In genomic region chr12:85647346-85647745, GRCm38 (mm10) we compare ENCODE assay signal across 8 mouse cellular contexts. TPM values are rescaled to one million over a fixed set of nuclear protein-coding genes. Genes with fewer than 3 reads are reported as not detected.
DNase-seq lines count a peak whose midpoint lies in the region; ATAC-seq and TF ChIP-seq lines count a peak whose summit lies in the region.

No protein-coding gene starts in this region.

- WGBS in liver, embryonic 14.5 days (ENCODE audit: insufficient replicate concordance): 23% methylated on average over 10 of the region's 10 CpGs
- WGBS in liver, embryonic 11.5 days: 32% methylated on average over 10 of the region's 10 CpGs

- H3K4me1 ChIP-seq in liver, embryonic 14.5 days (replicated peaks; ENCODE audit: control insufficient read depth in 2 of 2, insufficient read depth in 2 of 2, low read length in 1 of 2): 0 out of 4 replicates have a peak, but pooled peaks cover 0 to 3% of the 10 kb centered on the region in 2 experiments
- H3K4me1 ChIP-seq in liver, embryonic 11.5 days (replicated peaks; ENCODE audit: control insufficient read depth, insufficient read depth, low read length): no peaks in the 10 kb centered on the region

- no peak overlapping the region for H3K4me2 ChIP-seq in liver, embryonic 14.5 days (ENCODE audit: low read depth)
- no peak overlapping the region for H3K4me2 ChIP-seq in liver, embryonic 11.5 days

- H3K27me3 ChIP-seq in liver, embryonic 14.5 days (ENCODE audit: control insufficient read depth, insufficient read depth, low read length): no peaks in the 10 kb centered on the region
- no peaks in the 10 kb centered on the region for H3K27me3 ChIP-seq in liver, embryonic 11.5 days (replicated peaks; ENCODE audit: control insufficient read depth, insufficient read depth, low read length)
- no peaks in the 10 kb centered on the region for H3K27me3 ChIP-seq in splenic B cell, adult 2 months (ENCODE audit: control insufficient read depth, insufficient read depth, low read length, poor library complexity, severe bottlenecking)

- TF ChIP-seq CTCF in liver, embryonic 14.5 days (IDR thresholded peaks at IDR 0.05; ENCODE audit: low read depth): peak; percentile 53

- DNase-seq in adrenal gland, postnatal 10 days: peak; percentile 49
- DNase-seq in adrenal gland, adult 8-10 months: no peak
- no peak for DNase-seq in liver, embryonic 14.5 days (ENCODE audit: low read depth in 3 of 3, low spot score in 3 of 3)
- no peak for DNase-seq in liver, embryonic 11.5 days (ENCODE audit: low spot score)
- peak; percentile 18 for DNase-seq in kidney, adult 9 months
- peak; percentile 27 for DNase-seq in splenic B cell, adult 2 months (ENCODE audit: low read depth, low spot score)
- no peak for DNase-seq in layer of hippocampus, adult 9-11 months

- no peak overlapping the region for H3K9ac ChIP-seq in liver, embryonic 14.5 days (replicated peaks)
- H3K9ac ChIP-seq in liver, embryonic 11.5 days (ENCODE audit: low read depth, low read length): no peak overlapping the region

- no peaks in the 10 kb centered on the region for H3K9me3 ChIP-seq in liver, embryonic 14.5 days (ENCODE audit: control insufficient read depth, low read length)
- H3K9me3 ChIP-seq in liver, embryonic 11.5 days (ENCODE audit: control insufficient read depth, low read length): no peaks in the 10 kb centered on the region

- ATAC-seq in liver, embryonic 14.5 days (ENCODE audit: insufficient read depth): no peak
- no peak for ATAC-seq in liver, embryonic 11.5 days (replicated peaks; ENCODE audit: low FRiP score)
- no peak for ATAC-seq in erythroid progenitor cell, adult 5-6 weeks (replicated peaks; ENCODE audit: low FRiP score, poor library complexity, severe bottlenecking)

- H3K27ac ChIP-seq in liver, embryonic 14.5 days: no peak overlapping the region
- no peak overlapping the region for H3K27ac ChIP-seq in liver, embryonic 11.5 days (ENCODE audit: low read depth, low read length)

- H3K4me3 ChIP-seq in liver, embryonic 14.5 days (ENCODE audit: insufficient read depth in 1 of 2, low read depth in 2 of 2, low read length in 2 of 2): no peak overlapping the region
- H3K4me3 ChIP-seq in liver, embryonic 11.5 days (ENCODE audit: low read depth, low read length): no peak overlapping the region

- no peaks in the 10 kb centered on the region for H3K36me3 ChIP-seq in liver, embryonic 14.5 days (replicated peaks; ENCODE audit: control insufficient read depth, insufficient read depth, low read depth)
- no peaks in the 10 kb centered on the region for H3K36me3 ChIP-seq in liver, embryonic 11.5 days (ENCODE audit: control insufficient read depth, insufficient read depth, low read length)
- no peaks in the 10 kb centered on the region for H3K36me3 ChIP-seq in splenic B cell, adult 2 months (ENCODE audit: control insufficient read depth, insufficient read depth, low read length, poor library complexity, severe bottlenecking)

- no peak for TF ChIP-seq EP300 in liver, embryonic 14.5 days (IDR thresholded peaks at IDR 0.05; ENCODE audit: low read depth)

RNA-seq across cellular contexts. Expression of gene Batf, which starts 39.1 kb away (rescaled TPM):
- 1 to 10 TPM; 1.2 to 1.6 TPM for total RNA-seq in adrenal gland, postnatal 10 days (2021)
- 1 to 10 TPM in 2 of 4 experiments, under 1 TPM in 2; 0.38 to 2.4 (median 1.1) TPM for total RNA-seq in adrenal gland, adult 8-10 months (2022)
- 2.6 and 3.6 TPM in 2 replicates for polyA plus RNA-seq in liver, embryonic 14.5 days (2012; rRNA removed)
- polyA plus RNA-seq in liver, embryonic 14.5 days (2014; fragmentation: Nextera tagmentation; extraction: Ambion mirVana): 2.8 and 3.7 TPM in 2 replicates
- polyA plus RNA-seq in liver, embryonic 11.5 days (2014; fragmentation: Nextera tagmentation; extraction: Ambion mirVana): 6.8 and 8.6 TPM in 2 replicates
- total RNA-seq in erythroid progenitor cell, adult 5-6 weeks (2015; ENCODE audit: low replicate concordance): 10.8 TPM in 1 of 2 replicates, not detected in the other
- total RNA-seq in erythroid progenitor cell, adult 5-6 weeks (2017; ENCODE audit: low replicate concordance): 0.61 and 6.3 TPM in 2 replicates

RNA-seq across cellular contexts. Expression of gene Jdp2, which starts 48.5 kb away (rescaled TPM):
- 10 to 100 TPM; 13.1 to 23.6 TPM for total RNA-seq in adrenal gland, postnatal 10 days (2021)
- total RNA-seq in adrenal gland, adult 8-10 months (2022): 10 to 100 TPM; 13.0 to 20.5 (median 15.2) TPM
- polyA plus RNA-seq in liver, embryonic 14.5 days (2012; rRNA removed): 1.1 and 2.1 TPM in 2 replicates
- polyA plus RNA-seq in liver, embryonic 14.5 days (2014; fragmentation: Nextera tagmentation; extraction: Ambion mirVana): 0.16 and 0.18 TPM in 2 replicates
- 0.21 and 0.59 TPM in 2 replicates for polyA plus RNA-seq in liver, embryonic 11.5 days (2014; fragmentation: Nextera tagmentation; extraction: Ambion mirVana)
- 0.84 and 6.5 TPM in 2 replicates for total RNA-seq in erythroid progenitor cell, adult 5-6 weeks (2015; ENCODE audit: low replicate concordance)
- 1.8 and 4.9 TPM in 2 replicates for total RNA-seq in erythroid progenitor cell, adult 5-6 weeks (2017; ENCODE audit: low replicate concordance)

Comparison
In these comparisons a context has a peak if more than half of its experiments do, and no peak if none do; other contexts are left out.
1. DNase-seq: peak in adrenal gland, postnatal 10 days (single experiment), kidney, adult 9 months (single experiment) and splenic B cell, adult 2 months (single experiment); none in adrenal gland, adult 8-10 months (single experiment), liver, embryonic 14.5 days (0 of 3), liver, embryonic 11.5 days (single experiment) and layer of hippocampus, adult 9-11 months (single experiment).